Mouse (Mus musculus): ENCODE results near the gene Gm10591.
"Not testable (repeated sequence)": the region's sequence is repeated elsewhere in the genome, so short reads cannot be mapped to it uniquely, and the experiment has no call there.

Gene Gm10591

DNA sequence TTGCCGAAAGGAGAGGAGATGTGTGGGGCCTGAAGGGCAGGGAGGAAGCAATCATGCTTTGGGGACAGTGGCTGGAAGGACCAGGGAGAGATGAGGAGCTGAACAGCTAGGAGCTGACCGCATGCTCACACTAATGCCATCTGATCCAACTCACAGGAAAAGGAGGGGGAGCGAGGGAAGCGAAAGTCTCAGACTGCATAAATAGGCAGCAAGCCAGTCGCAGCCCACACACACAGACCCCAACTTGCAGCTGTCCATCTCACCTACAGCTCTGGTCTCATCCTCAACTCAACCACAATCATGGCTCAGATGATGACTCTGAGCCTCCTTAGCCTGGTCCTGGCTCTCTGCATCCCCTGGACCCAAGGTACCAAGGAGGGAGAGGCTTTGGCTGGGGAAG is at the start of gene Gm10591:
Gm10591 (plus strand) TSS at position 301 of the 400 bp plus-strand sequence.
- DNase-seq (ENCODE audit: low read depth), result not testable (repeated sequence)

DNA sequence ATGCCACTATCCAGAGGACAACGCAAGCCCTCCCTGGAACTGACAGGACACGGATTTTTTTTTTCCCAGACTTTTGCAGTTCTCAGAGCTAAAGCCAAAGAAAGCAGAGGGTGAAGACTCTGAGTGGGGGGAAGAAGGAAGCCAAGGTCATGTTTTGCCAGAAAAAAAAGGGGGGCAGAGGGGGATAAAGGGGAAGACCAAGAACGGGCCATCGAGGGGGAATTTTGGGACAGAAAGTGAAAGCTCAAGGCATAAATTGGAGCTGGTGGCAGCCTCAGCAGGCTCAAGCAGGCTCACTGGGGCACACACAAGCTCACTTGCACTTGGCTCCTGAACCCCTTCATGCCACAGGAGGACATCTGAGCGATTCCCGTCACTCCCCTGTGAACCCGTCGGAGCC is 17.4 kb downstream of the Gm10591 start, which contains the start of gene Gm2564:
Gm2564 (plus strand) TSS at position 301 of the 400 bp plus-strand sequence.
- DNase-seq (ENCODE audit: low read depth), result not testable (repeated sequence)

DNA sequence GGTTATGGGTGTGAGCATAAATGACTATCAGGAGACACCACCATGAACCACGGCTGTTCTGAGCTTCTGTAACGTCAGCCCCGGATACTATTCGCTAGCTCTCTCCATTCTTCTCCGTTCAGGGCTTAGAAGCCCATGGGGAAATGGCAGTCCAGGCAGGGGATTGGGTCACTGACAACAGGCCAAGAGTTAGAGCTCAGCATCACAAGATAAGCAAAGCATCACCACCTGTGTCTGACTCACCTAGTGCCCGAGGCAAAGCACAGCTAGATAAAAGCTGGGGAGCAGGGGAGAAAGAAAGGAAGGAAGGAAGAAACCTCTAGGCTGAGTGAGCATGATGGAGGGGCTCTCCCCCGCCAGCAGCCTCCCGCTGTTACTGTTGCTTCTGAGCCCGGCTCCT is 43.0 kb downstream of the Gm10591 start, which contains the start of gene Ccl27b:
Ccl27b (plus strand) TSS at position 301 of the 400 bp plus-strand sequence.
- DNase-seq (ENCODE audit: low read depth), result not testable (repeated sequence)

DNA sequence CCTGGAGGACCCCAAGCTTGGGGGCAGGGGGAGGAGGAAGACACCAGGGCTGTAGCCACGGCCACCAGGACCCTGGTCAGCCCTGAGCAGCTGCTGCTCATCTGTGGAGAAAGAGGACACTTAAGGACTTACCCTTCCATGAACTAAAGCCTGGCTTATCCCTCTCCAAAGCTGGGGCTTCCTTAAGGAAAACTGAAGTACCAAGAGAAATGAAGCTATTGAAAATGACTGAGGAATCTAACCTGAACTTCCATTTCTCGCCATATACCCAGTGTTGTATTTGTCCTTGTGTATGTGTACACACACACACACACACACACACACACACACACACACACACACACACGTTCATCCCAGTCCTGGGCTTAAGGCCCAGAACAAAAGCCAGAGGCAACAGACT is 49.8 kb downstream of the Gm10591 start, which contains the start of gene Il11ra2:
Il11ra2 (minus strand) TSS at position 101 of the 400 bp plus-strand sequence.
- DNase-seq (ENCODE audit: low read depth), result not testable (repeated sequence)
